Mouse (Mus musculus) activated CD4-positive, CD25-positive, alpha-beta regulatory T cell, adult 9 weeks (primary cell): Measurements from ENCODE around the gene Lmntd1. TPM values are rescaled to one million over a fixed set of nuclear protein-coding genes. Genes with fewer than 3 reads are reported as not detected.

Experiments
- polyA plus RNA-seq: library from polyadenylated mRNA; unstranded; fragments of 100-300 nt; shearing (Covaris generic); gene quantifications from one replicate; pipeline ENCODE4 v1.2.1, GENCODE M21; 2017

The Lmntd1 gene
- polyA plus RNA-seq, result not detected

GRCm38 (mm10) chr6:145614219-145614618, at the start of gene Lmntd1:
Gene Lmntd1 (minus strand): TSS chr6:145614319.

GRCm38 (mm10) chr6:145615666-145616210, 1.6 kb upstream of the Lmntd1 start, which contains the start of gene Tuba3b:
Gene Tuba3b (plus strand): TSS chr6:145615757.

Other genes with a start within 250 kb of the Lmntd1 start
- gene Tuba3b, start 1.4 kb upstream of the Lmntd1 start, polyA plus RNA-seq, result not detected
- 0.33 TPM for gene Rassf8, start 132.4 kb upstream of the Lmntd1 start, polyA plus RNA-seq